Mouse (Mus musculus) mammary gland, adult 2 months (tissue): ENCODE measurements around the gene Hyal4. TPM values are rescaled to one million over a fixed set of nuclear protein-coding genes. Genes with fewer than 3 reads are reported as not detected.

Experiments
- polyA plus RNA-seq: library from polyadenylated mRNA; depleted of rRNA; stranded (reverse); fragments of >200 nt; gene quantifications from 2 replicates; pipeline ENCODE4 v1.2.3, GENCODE M21; 2012; ENCODE audit warnings: low replicate concordance; rRNA removed

Hyal4 gene
- polyA plus RNA-seq = not detected in 2 replicates

DNA sequence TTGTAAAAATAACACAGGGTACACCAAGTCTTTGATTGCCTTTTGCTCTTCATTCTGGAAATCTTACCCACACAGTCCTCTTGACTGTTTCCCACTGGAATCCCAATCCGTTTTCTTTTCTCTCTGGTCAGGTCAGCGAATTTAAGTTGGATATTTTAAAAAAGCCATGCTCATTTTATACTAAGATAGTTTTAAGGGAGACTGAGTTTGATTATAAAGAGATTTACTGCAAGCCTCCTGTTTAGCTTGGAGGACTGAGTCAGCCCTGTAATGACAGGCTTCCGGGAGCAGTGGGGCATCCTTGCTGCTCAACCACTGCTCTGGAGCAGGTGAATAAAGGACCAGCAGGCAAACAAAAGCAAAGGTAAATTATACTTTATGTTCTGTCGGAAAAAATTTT, at the start of gene Hyal4:
Gene Hyal4, plus strand, starts transcription at position 301 of the 400 bp plus-strand sequence.

DNA sequence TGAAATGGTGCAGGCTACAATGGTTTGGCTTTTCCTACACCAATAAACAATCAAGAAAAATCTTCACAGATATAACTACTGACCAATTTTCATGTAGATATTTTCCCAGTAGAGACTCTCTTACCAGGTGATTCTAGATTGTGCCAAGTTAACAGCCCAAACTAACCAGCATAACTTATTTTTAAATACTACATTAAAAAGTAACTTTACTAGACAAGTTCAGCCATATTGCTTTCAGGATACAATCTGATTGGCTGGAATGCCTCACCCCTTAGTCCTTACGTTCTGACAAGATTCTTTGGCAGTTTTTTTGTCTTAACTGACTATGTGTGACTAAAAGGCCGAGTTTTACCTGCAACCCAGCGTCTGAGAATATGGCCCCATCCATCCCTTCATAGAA, 15.2 kb upstream of the Hyal4 start, which contains the start of gene Hyal6:
Gene Hyal6, plus strand, starts transcription at position 301 of the 400 bp plus-strand sequence.

DNA sequence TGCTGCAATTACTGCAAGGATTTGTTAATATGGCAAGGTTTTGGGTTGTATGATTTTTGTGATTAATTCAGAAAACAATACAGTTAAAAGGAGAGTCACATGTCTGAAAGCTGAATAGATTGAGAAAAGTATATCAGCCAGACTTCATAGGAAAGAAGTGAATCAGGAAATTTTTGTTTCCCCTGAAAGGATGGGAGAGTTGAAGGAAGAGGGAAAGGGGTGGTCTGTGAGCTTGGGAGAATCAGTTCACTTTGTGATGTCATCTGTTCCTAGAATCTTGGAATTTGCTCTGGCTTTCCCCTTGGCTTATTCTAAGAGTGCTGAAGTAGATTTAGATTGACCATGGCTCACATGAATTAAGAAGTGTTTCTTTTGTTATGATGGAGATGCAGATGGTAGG, 42.8 kb downstream of the Hyal4 start, which contains the start of gene Spam1:
Gene Spam1, plus strand, starts transcription at position 301 of the 400 bp plus-strand sequence.

Other genes with a start within 250 kb of the Hyal4 start
- not detected in 2 replicates for gene Iqub, start 233.3 kb upstream of the Hyal4 start, polyA plus RNA-seq
- 1.6 and 3.9 TPM in 2 replicates for gene Ndufa5, start 220.3 kb upstream of the Hyal4 start, polyA plus RNA-seq
- 6.5 TPM in 1 of 2 replicates, not detected in the other for gene Asb15, start 220.2 kb upstream of the Hyal4 start, polyA plus RNA-seq
- gene Lmod2, start 150.6 kb upstream of the Hyal4 start, polyA plus RNA-seq = 10.5 TPM in 1 of 2 replicates, not detected in the other
- 15.5 and 108 TPM in 2 replicates for gene Wasl, start 83.3 kb upstream of the Hyal4 start, polyA plus RNA-seq
- not detected in 2 replicates for gene Hyal6, start 15.1 kb upstream of the Hyal4 start, polyA plus RNA-seq
- not detected in 2 replicates for gene Spam1, start 42.9 kb downstream of the Hyal4 start, polyA plus RNA-seq
- not detected in 2 replicates for gene Hyal5, start 109.7 kb downstream of the Hyal4 start, polyA plus RNA-seq
- gene Tmem229a, start 208.0 kb downstream of the Hyal4 start, polyA plus RNA-seq = 0.82 and 1.1 TPM in 2 replicates